Mouse (Mus musculus) liver, postnatal 0 days (tissue): ENCODE data around the gene Gucd1.

ENCODE experiments used
- CTCF ChIP-seq: sonication (generic); IDR thresholded peaks from 2 replicates; pipeline ENCODE4 v1.5.1; 2016; ENCODE audit warnings: antibody characterized with exemption, low read depth
- EP300 ChIP-seq: IDR thresholded peaks from 2 replicates; pipeline ENCODE4 v1.6.1; 2016; ENCODE audit warnings: antibody characterized with exemption, low read depth, mild to moderate bottlenecking

DNA sequence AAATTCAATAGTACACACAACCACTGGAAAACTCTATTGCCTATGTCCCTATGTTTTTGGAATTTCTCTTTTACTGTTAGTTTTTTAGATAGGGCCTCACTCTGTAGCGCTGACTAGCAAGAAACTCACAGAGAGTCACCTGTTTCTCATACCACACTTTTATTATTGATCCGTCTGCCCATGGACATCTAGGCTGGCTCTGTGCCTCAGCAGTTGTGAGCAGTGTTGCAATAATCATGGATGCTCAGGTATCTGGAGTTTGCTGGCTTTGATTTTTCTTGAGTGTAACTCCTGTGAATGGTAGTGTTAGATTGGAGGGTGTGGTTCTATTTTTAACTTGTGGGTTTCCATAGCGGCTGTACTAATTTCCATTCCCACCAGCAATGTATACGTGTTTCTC lies 162.4 kb downstream of the Gucd1 start:
- TF ChIP-seq CTCF (no peak), EP300 (no peak)
